Mouse (Mus musculus) lung, postnatal 25 days (tissue): ENCODE measurements at regions not wholly inside any gene's neighbourhood (a gene's known extent, or its start where the extent isn't known, plus 50 kb on each side); places are given as distances from the start of the nearest gene placed in this dataset.
A peak's percentile ranks its signal among the peaks of the same experiment; 100 is the strongest.
"Not testable (repeated sequence)": the region's sequence is repeated elsewhere in the genome, so short reads cannot be mapped to it uniquely, and the experiment has no call there.

Source experiments
- DNase-seq: peaks from one replicate; pipeline ENCODE4 v3.0.0; 2022; ENCODE audit warnings: low spot score

DNA sequence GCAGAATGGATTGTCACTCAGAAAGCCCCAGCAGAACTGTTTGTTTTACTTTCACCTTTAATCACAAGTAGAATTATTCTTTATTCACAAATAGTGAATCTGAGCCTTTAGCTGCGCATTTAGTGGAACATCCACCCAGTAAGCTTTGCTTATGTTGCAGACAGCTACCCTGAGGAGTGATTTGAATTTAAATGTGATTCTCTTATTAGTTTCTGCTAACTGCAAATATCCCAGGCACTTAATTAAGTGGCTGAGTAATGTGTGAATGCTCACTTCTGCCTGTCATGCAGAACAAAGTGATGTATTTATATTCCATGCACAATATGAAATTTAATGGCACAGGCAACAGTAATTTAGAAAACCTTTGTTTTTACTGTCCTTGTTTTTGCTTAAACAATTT is 344.4 kb upstream of the Nova1 start:
- DNase-seq = no peak

DNA sequence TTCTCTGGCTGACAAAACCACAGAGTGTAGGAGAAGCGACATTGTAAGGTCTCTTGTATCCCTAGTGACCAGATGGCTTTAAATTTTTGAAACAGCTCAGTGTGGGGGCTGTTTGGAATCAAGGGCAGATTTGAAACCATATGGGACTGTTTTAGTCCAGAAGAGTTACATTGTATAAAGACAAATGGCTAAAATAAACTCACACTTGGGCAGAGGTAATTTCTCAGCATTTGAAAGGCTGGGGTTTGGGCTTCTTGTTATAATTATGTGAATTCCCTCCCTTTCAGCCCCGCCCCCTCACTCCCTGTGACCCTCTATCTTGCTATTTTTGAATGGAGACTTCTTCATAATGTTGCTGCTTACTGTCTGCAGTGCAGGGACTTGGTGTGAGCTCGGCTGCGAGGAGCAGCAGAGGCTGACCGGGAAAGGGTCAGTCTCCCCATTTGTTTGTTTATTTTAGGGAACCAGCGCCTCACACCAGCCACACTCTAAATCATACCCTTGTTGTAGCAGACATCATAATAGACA is 344.0 kb upstream of the Nova1 start:
- DNase-seq = no peak

DNA sequence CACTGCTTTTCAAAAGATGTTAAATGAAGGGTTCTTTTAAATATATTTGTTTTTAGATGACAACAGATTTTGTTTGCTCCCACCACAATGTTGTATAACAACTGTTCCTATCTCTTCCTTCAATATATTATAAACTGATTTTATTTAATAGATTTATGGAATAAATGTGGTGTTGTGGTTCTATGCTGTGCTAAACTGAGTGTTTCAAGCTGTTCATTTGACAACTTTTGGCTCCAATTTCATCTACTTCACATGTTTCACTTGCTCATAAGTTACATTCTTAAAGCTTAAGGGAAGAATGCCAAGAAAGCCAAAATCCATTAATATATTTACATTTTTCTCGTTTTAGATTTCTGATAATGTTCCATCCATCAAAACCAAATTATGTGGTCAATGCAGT is 341.9 kb upstream of the Nova1 start:
- no peak for DNase-seq

DNA sequence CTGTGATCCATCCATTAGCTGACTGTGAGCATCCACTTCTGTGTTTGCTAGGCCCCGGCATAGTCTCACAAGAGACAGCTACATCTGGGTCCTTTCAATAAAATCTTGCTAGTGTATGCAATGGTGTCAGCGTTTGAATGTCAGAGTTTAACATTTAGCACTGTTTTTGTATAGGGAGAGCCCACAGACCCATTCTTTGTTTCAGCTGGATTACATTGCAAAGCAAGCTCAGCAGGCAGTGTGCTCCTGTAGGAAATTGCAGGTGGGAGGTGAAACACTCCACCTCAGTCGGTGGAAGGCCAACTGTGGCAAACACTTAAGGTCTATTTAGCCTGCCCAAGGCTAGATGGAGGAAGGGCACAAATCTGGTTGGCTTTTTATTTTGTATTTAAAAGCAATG is 337.2 kb upstream of the Nova1 start:
- not testable (repeated sequence) for DNase-seq

DNA sequence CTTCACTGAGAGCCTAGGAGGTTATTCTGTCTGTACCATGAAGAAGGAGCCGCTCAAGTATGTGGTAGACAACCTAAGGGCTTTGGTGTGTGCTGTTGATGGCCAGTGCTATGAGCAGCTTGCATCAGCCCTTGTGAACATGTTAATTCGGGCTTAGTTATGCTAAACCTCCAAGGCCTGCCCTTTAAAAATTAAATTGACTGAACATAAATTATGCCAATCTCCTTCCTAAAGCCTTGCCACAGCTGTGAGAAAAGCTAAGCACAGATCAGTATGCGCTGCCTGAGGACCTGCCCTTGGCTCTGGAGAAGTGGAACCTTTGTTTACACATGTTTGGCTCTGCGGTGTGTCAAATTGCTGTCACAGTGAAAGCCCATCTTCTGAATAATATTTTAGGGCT is 321.9 kb upstream of the Nova1 start:
- DNase-seq = no peak

DNA sequence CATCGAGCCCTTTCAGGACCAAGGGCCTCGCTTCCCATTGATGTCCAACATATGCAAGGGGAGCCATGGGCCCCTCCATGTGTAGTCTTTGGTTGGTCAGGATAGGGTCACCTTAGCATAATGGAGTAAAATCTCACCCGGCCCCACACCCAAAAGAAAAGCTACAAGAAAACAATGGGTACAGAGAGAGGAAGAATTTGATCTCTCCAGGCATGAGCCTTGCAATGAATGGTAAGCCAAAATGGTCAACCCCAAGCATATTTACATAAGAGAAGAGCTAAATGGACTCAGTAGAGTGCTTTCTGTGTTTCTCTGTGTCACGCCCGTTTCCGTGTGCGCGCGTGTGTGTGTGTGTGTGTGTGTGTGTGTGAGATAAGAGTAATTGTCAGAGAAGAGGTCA is 311.1 kb upstream of the Nova1 start:
- no peak for DNase-seq

DNA sequence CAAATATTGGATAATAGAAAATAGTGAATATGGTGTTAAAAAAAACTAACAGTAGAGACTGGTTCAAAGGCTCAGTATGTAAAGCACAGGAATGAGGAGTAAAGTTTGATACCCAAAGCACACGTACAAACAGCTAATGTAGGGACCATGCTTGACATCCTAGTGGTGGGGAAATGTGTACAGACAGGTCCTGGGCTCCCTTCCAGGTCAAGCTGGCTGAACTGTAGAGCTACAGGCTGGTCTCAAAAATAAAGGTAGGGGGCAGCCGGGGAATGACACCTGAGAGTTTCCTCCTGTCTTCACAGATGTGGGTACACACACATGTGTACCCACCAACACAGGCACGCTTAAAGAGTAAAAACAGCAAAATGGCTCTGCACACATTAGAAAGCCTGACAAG is 309.9 kb upstream of the Nova1 start:
- DNase-seq = no peak

DNA sequence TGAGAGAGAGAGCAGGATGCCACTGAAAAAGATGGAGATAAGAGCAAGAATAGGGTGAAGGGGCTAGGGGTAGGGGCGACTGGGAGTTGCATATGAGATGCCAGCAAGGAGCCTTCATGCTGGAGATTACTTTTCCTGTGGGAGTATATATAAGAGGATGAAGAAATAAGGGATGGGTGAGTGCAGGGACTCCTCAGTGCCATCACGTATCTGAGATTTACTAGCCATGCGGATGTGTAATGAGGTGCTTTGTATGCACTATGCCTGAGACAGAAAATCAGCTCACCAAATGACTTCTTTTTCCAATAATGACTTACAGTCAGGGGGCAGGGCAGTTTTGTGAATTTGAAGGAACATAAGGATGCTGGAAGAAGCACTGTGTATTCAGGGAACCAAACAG is 302.7 kb upstream of the Nova1 start:
- DNase-seq = no peak

DNA sequence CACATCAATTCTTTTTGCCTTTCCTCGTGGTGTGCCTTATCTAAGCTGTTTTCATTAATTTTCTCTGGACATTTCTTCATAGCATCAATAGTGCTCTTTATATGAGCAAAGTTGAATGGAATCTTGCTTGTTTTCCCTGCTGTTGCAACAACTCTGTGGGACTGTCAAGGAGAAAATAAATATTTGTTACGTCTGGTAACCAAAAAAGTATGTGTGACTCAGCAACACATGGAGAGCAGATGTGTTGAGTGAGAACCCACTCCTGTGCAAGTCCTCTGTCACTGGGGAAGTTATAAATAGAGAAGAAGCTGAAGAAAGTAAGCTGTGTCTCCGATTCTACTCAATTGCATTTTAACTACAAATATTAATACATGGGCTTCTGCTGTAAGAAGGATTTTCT is 298.8 kb upstream of the Nova1 start:
- DNase-seq = peak; percentile 41

DNA sequence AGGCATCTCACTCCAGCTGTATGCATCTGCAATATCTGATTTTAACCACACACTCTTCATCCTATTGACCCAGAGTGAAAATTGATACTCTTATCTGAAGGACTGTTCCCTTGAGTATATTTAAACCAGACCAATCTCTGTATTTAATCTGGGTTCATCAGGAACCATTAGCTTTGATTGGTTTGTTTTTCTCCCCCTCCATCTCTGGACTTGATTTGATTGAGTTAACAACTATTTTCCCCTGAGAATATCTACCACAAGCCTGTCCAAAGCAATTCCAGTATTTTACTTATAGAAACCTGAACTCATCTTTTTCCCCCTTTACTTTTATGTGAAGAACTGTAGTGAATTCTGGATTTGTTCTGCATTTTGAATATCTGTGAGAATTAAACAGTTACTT is 270.5 kb upstream of the Nova1 start:
- no peak for DNase-seq

DNA sequence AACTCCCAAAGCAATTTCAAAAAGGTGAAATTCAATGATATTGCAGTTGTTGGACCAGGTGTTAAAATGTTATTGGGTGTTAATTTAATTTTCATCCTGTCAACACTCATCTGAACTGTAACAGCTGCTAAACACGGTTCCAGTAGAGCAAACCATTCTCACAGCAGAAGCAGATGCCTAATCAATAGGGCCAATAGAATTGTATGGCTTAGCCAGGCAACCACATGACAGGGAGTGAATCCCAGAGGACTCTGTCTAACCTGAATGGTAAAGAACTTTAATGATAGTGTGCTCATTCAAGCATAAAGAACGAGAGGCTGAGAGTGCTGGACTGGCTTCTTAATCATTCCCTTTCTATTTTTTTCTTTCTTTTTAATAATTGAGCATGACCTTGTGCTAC is 256.2 kb upstream of the Nova1 start:
- DNase-seq = no peak

DNA sequence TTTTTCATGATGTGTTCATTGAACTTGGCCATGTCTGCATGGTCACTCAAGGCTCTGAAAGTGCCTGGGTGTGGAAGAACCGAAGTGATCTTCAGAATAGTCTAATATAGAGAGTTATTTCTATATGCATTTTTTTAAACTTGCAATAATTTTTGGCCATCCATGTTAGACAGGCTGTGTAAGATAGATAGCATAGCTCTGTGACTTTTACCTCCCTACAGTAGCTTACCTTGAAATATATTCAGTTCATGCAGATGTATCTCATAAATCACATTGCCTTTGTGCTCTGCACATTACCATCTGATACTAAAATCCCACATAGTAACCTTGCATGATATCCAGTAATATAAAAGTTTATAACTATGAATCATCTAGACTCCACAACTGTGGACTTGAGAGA is 233.7 kb upstream of the Nova1 start:
- DNase-seq = no peak

DNA sequence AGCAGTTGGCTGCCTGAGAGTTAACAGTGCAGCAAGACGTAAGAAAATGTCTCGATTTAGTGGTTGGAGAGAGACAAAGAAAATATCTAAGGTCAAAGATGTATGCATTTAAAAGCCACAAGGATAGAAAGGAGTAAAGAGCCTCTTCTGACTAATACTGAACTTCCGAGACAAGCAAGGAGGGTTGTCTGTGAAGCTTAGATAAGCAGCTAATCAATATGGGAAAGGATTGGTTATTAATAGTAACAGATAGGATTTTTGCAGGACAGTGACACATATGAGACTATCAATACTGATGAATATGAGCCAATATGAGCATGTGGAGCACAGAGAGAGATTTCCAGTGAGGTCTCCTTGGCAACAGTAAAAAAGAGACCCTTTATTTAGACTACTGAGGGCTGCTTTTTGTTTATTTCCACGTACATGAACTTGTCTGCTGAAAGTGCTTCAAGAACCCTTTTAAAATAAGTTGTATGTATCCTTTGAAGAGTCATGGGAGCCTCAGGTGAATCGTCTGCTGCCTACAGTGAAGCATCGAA is 202.2 kb upstream of the Nova1 start:
- no peak for DNase-seq

DNA sequence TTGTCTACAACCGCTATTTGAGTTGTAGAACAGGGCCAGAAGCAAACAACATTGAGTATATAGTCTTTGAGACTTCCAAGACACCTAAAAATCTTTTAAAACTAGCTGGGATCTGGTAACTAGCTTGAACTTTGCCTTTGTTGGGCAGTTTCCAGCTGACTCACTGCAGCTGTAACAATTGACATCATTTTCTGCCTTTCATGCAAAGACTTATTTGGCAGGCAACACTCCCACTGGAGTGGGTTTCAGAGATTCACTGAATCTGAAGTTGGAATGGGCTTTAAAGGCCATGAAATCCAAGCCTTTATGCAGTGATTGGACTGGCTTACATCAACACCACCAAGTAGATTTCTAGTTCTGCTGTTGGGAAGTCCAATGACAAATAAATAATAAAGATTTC is 173.6 kb upstream of the Nova1 start:
- no peak for DNase-seq

DNA sequence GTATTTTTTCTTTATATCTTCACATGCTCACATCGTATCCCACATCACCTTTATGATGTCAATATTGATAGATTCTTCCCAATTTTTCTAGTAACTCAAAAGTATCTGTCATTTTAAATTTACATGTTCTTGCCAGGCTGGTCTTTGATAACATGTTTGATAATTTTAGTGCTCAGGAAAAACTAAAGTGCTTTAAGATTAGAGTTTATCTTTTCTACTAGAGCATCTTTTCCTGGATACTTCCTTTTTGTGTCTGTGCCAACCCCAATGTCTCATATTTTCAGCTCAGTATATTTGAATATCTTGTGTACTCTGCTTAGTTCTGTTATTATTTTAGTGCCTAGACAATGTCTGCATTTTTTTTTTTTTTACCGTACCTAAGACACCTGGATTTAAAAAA is 170.2 kb upstream of the Nova1 start:
- no peak for DNase-seq

DNA sequence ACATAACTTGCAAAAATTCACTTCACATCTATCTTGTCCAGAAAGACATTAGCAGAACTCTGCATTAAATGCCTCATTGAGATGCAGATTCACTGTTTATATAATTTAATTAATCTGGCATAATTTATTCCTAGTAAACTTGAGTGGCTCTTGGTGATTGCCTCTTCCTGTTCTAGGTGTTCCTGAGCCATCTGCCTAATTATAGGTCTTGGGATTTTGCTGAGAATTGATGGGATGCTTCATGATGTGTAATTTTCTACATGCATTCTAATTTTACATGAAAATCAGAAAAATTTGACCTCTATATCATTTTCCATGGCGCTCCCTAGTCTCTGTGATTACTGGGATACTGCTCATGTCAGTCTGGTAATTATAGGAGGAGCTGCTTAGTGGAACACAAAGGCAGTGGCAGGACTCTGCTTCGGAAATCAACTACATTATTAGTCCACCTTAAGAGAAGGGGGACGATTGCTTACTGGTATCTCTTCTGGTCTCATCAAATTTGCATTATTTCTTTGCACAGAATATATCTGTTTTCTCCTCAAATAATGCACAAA is 131.6 kb upstream of the Nova1 start:
- no peak for DNase-seq

DNA sequence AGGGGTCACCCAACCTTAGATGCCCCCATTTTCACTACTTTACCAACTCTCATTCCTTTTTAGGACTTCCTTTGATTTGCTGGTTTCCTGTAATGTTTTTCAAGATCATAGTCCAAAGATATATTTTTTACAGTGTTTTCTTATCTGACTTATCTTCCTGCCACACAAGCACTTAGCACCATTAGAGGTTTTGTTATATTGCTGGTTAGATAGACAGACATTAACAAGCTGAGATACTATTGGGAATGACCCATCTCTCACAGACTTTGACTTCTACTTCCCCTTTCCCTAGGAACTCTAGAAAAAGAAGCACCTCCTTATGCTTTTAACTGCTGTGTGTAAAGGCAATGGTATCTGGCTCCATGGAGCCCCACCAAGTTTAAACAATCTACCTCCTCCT is 127.0 kb upstream of the Nova1 start:
- no peak for DNase-seq

DNA sequence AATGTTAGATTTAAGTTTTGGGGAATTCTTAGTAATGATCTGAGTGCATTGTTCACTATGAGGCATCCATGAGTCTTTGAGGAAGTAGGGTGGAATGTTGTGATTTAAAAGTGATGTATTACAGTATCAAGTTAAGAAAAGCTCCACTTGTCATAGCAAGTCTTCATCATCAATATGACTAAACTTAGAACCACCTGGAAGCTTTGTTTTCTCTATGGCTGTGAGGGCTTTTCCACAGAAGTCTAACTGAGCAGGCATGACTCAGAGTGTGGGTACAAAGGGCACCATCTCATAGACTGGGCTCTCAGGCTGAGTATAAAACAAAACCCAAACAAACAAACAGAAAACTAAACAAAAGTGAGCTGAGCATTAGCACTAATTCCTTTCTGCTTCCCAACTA is 112.4 kb upstream of the Nova1 start:
- DNase-seq = no peak

DNA sequence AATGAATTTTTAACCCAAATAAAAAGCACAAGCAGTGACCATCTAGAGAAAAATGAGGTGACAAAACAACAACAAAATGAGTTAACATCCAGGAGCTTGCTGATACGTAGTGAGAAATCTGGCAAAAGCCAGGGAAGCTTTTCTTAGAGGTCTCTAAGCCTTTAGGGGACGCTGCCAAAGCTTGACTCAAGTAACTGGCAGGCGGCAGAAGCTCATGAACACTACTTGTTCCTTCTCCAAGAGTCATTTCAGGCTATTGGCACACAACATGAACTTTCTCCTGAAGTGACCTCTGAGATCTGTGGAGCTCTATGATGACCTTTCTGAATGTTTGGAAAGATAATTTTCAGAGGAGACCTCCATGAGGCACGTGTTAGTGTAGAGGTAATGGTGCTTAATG is 98.6 kb upstream of the Nova1 start:
- DNase-seq = peak; percentile 37

DNA sequence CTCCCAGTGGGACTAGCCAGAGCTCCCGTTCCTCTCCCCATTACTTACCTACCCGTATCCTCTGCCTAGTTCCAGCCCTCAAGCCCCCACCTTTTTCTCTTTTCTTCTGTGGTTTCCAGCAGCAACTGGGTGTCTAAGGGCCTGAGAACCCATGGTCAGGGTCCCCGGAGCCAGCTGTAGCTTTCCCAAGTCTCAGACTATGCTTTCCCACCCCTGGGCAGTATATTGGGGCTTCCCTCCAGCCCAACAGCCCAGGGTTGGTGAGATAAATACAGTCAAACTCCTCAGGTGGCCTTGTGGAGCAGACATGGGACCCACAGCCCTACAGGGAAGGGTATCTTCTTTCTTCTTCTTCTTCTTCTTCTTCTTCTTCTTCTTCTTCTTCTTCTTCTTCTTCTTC is 59.4 kb upstream of the Nova1 start:
- DNase-seq = no peak

DNA sequence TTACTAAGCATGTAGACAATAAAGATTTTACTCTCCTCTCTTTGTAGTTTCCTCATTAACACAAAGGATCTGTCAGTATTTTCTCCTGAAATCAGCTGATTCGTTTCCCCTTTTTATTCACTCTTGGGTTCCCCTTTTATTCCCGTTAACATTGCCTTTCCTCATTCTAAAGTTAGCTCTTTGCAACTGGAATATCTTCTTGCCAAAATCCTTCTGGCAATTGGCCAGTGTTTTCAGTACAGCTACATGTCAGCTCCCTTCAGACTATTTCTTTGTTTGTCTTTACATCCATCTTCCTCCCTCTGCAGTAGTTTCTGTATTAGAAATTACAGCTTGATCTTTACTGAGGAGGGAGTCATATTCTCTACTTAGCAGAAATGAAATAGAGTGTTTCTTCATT is 51.4 kb upstream of the Nova1 start:
- DNase-seq = no peak
